Mouse (Mus musculus) embryonic fibroblast, embryonic 13.5 days (primary cell): ENCODE measurements at regions not wholly inside any gene's neighbourhood (a gene's known extent, or its start where the extent isn't known, plus 50 kb on each side); places are given as distances from the start of the nearest gene placed in this dataset.

Experiments used
- H3K27ac ChIP-seq: 2 replicates; pipeline ENCODE4 v1.5.1; 2012; ENCODE audit warnings: low read length, control low read depth, inconsistent platforms; ENCODE audit not compliant: insufficient read depth
- H3K4me1 ChIP-seq: 2 replicates; pipeline ENCODE4 v1.6.1; 2011; ENCODE audit warnings: low read length; ENCODE audit not compliant: control insufficient read depth, insufficient read depth
- H3K4me3 ChIP-seq: 2 replicates; pipeline ENCODE4 v1.5.1; 2011; ENCODE audit warnings: mild to moderate bottlenecking, control low read depth, low read length; ENCODE audit not compliant: insufficient read depth
- CTCF ChIP-seq: IDR thresholded peaks from 2 replicates; pipeline ENCODE4 v1.5.1; 2011; ENCODE audit warnings: mild to moderate bottlenecking, control low read depth, low read length, moderate library complexity, borderline replicate concordance; ENCODE audit not compliant: insufficient read depth
- POLR2A ChIP-seq: IDR thresholded peaks from 2 replicates; pipeline ENCODE4 v1.6.1; 2011; ENCODE audit warnings: low read depth, mild to moderate bottlenecking, control low read depth, low read length, moderate library complexity

- no peak for TF ChIP-seq POLR2A
- no peak for TF ChIP-seq CTCF
- Histone ChIP-seq H3K4me1 (no peaks in the 10 kb centered on the region), H3K27ac (no peak overlapping the region), H3K4me3 (no peak overlapping the region)
Measured at GRCm38 (mm10) chr16:95131815-95132214, 125.5 kb upstream of the Kcnj15 start.

GRCm38 (mm10) chr16:95138809-95139208 is 118.5 kb upstream of the Kcnj15 start:
- TF ChIP-seq POLR2A (no peak), CTCF (no peak)
- Histone ChIP-seq H3K27ac (no peak overlapping the region), H3K4me1 (no peaks in the 10 kb centered on the region)

GRCm38 (mm10) chr16:95141510-95142394 is 115.6 kb upstream of the Kcnj15 start:
- Histone ChIP-seq H3K4me3 (no peak overlapping the region), H3K27ac (no peak overlapping the region), H3K4me1 (no peaks in the 10 kb centered on the region)
- TF ChIP-seq CTCF = no peak
- TF ChIP-seq POLR2A = no peak

More at GRCm38 (mm10) chr16:95138809-95139208, 118.5 kb upstream of the Kcnj15 start:
- H3K4me3 ChIP-seq = no peak overlapping the region

DNA sequence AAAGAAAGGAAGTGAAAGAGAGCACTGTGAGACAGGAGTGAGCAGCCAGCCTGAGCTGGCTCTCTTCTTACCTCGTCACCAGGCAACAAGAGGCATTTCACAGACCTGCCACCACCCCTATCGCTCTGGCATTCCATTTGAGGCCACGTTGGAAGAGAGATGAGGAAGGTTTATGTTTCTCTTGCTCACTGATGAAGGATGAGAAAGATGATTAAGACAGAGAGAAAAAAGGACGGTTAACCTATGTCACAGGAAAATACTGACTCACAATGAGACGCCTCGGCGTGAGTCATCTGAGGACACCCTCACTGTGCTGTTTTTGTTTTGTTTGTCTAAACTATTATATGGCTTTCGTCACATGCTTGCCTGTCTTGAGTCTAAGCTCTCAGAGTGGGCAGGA is 106.9 kb upstream of the Kcnj15 start:
- TF ChIP-seq POLR2A (no peak), CTCF (no peak)
- no peak overlapping the region for H3K27ac ChIP-seq
- no peak overlapping the region for H3K4me3 ChIP-seq
- H3K4me1 ChIP-seq = no peaks in the 10 kb centered on the region

GRCm38 (mm10) chr16:95151499-95151898 is 105.9 kb upstream of the Kcnj15 start:
- Histone ChIP-seq H3K4me1 (no peaks in the 10 kb centered on the region), H3K27ac (no peak overlapping the region), H3K4me3 (no peak overlapping the region)
- TF ChIP-seq CTCF = no peak
- TF ChIP-seq POLR2A = no peak

GRCm38 (mm10) chr16:95151914-95152313 is 105.4 kb upstream of the Kcnj15 start:
- H3K4me1 ChIP-seq = no peaks in the 10 kb centered on the region
- H3K27ac ChIP-seq = no peak overlapping the region

DNA sequence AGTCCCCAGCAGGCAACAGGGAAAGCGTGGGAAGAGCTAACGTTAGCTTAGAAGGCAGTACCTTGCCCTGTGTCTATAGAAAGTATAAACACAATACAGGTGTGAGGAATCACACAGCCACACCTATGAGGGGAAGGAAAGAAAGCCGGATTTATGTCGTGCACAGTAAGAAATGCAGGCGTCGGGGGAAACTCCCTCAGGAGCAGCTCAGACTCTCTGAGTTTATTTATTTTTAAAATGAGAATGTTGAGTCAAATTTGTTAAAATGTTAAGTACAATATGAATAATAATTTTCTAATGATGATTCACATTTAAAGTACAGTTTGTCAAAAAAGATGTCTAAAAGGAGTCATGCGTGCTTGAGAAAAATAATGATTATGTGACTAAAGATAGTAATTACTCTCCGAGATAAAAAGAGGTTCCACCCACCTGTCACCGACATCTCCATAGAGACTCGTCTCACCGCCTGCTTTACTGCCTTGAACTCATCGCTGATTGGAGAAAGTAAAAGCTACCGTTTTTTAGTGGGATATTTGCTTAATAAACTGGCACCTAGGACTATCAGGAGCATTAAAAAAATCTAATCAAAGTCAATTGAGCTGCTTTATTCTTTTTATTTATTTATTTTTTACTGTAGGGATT is 104.5 kb upstream of the Kcnj15 start:
- no peaks in the 10 kb centered on the region for H3K4me1 ChIP-seq
- TF ChIP-seq CTCF (no peak), POLR2A (no peak)
- H3K27ac ChIP-seq = no peak overlapping the region
- H3K4me3 ChIP-seq = no peak overlapping the region

More at GRCm38 (mm10) chr16:95151914-95152313, 105.4 kb upstream of the Kcnj15 start:
- H3K4me3 ChIP-seq = no peak overlapping the region
- TF ChIP-seq POLR2A (no peak), CTCF (no peak)

GRCm38 (mm10) chr16:95168349-95168748 is 89.0 kb upstream of the Kcnj15 start:
- TF ChIP-seq POLR2A (no peak), CTCF (no peak)
- H3K4me1 ChIP-seq = no peaks in the 10 kb centered on the region
- no peak overlapping the region for H3K4me3 ChIP-seq

DNA sequence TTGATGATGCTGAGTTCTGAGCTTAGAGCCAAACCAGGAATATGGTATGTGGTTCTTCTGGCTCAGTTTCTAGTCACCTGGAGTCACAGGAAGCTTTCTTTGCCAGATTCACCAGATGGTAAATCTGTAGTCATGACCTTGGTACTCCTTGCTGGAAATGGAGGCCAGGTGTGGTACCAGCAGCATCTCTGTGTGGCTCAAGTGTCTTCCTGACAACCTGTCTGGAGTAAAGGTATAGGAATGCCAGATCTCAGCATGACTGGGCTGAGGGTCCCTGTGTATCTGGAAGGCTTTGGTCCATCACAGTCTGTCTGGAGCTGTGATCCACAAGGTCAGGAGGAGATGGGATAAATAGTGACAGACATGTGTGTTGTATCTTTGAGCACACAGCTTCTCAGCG is 88.0 kb upstream of the Kcnj15 start:
- Histone ChIP-seq H3K27ac (no peak overlapping the region), H3K4me3 (no peak overlapping the region), H3K4me1 (no peaks in the 10 kb centered on the region)
- no peak for TF ChIP-seq POLR2A
- TF ChIP-seq CTCF = no peak

More at GRCm38 (mm10) chr16:95168349-95168748, 89.0 kb upstream of the Kcnj15 start:
- H3K27ac ChIP-seq = no peak overlapping the region

GRCm38 (mm10) chr16:95180562-95180961 is 76.8 kb upstream of the Kcnj15 start:
- TF ChIP-seq CTCF (no peak), POLR2A (no peak)
- no peak overlapping the region for H3K27ac ChIP-seq
- H3K4me1 ChIP-seq = no peaks in the 10 kb centered on the region
- H3K4me3 ChIP-seq = no peak overlapping the region
